Comparison of ENCODE assay signal across 8 mouse cellular contexts in genomic region chr4:155624338-155625291, GRCm38 (mm10). TPM values are rescaled to one million over a fixed set of nuclear protein-coding genes. Genes with fewer than 3 reads are reported as not detected.
DNase-seq lines count a peak whose midpoint lies in the region; ATAC-seq and TF ChIP-seq lines count a peak whose summit lies in the region.

Gene Cdk11b (plus strand): TSS chr4:155624854.

- peaks cover 1% of the 10 kb centered on the region for H3K4me1 ChIP-seq in bone marrow, adult 2 months (ENCODE audit: control insufficient read depth, insufficient read depth, low read length)
- peaks cover 11% of the 10 kb centered on the region for H3K4me1 ChIP-seq in embryonic facial prominence, embryonic 15.5 days
- peaks cover 6% of the 10 kb centered on the region; the same call in 1 of the 2 replicates for H3K4me1 ChIP-seq in limb, embryonic 14.5 days (ENCODE audit: control insufficient read depth, insufficient read depth, low read length)
- peaks cover 4% of the 10 kb centered on the region; the same call in 1 of the 2 replicates for H3K4me1 ChIP-seq in midbrain, postnatal 0 days (ENCODE audit: insufficient read depth, low read length)

- peak; percentile 100 for DNase-seq in 416B (ENCODE audit: low read depth)
- peak; percentile 94 for DNase-seq in heart, adult 8-10 months (ENCODE audit: low spot score)
- DNase-seq in kidney, adult 9 months: peak; percentile 97
- peak; percentile 98 for DNase-seq in limb, embryonic 14.5 days (ENCODE audit: low spot score)
- peak; percentile 99 for DNase-seq in midbrain, postnatal 0 days (ENCODE audit: low spot score)
- peak; percentile 87 to 91 for DNase-seq in spleen, postnatal 14 days (ENCODE audit: low spot score in 2 of 2)

- peak; percentile 100 for ATAC-seq in embryonic facial prominence, embryonic 15.5 days (ENCODE audit: insufficient number of reproducible peaks, low FRiP score, low TSS enrichment, low read depth)
- ATAC-seq in limb, embryonic 14.5 days (ENCODE audit: low FRiP score, low read depth): peak; percentile 100
- ATAC-seq in midbrain, postnatal 0 days (ENCODE audit: low FRiP score): peak; percentile 100

- peak within 1 kb of the TSS; percentile 83 for H3K4me3 ChIP-seq in bone marrow, adult 2 months (replicated peaks; ENCODE audit: control insufficient read depth, low read depth, low read length)
- peak within 1 kb of the TSS; percentile 81 for H3K4me3 ChIP-seq in embryonic facial prominence, embryonic 15.5 days (replicated peaks)
- H3K4me3 ChIP-seq in limb, embryonic 14.5 days (replicated peaks; ENCODE audit: low read length): peak within 1 kb of the TSS; percentile 86
- peak within 1 kb of the TSS; percentile 74 for H3K4me3 ChIP-seq in midbrain, postnatal 0 days (ENCODE audit: low read depth, low read length)

- H3K4me2 ChIP-seq in embryonic facial prominence, embryonic 15.5 days (replicated peaks): peak within 1 kb of the TSS; percentile 63
- peak within 1 kb of the TSS; percentile 63 for H3K4me2 ChIP-seq in limb, embryonic 14.5 days (replicated peaks; ENCODE audit: low read depth, low read length, severe bottlenecking)
- H3K4me2 ChIP-seq in midbrain, postnatal 0 days (ENCODE audit: low read depth, low read length, poor library complexity, severe bottlenecking): peak within 1 kb of the TSS; percentile 74

- WGBS in bone marrow, adult 2 months: under 1% methylated on average over 84 of the region's 84 CpGs
- WGBS in embryonic facial prominence, embryonic 15.5 days: under 1% methylated on average over 84 of the region's 84 CpGs
- under 1% methylated on average over 74 of the region's 84 CpGs for WGBS in limb, embryonic 14.5 days
- WGBS in midbrain, postnatal 0 days: under 1% methylated on average over 83 of the region's 84 CpGs

- peak within 1 kb of the TSS; percentile 95 for H3K27ac ChIP-seq in bone marrow, adult 2 months (ENCODE audit: control insufficient read depth, insufficient read depth, low read depth, low read length, poor library complexity)
- peak within 1 kb of the TSS; percentile 93 for H3K27ac ChIP-seq in embryonic facial prominence, embryonic 15.5 days (replicated peaks)
- peak within 1 kb of the TSS; percentile 92 for H3K27ac ChIP-seq in limb, embryonic 14.5 days (replicated peaks; ENCODE audit: low read depth, low read length)
- H3K27ac ChIP-seq in midbrain, postnatal 0 days (ENCODE audit: low read depth, low read length): peak within 1 kb of the TSS; percentile 86

- TF ChIP-seq CTCF in bone marrow, adult 2 months (IDR thresholded peaks at IDR 0.05; ENCODE audit: control insufficient read depth, insufficient read depth, low read length): 0 out of 2 replicates have a peak, but pooled peaks have one; percentile 2
- no peak for TF ChIP-seq CTCF in midbrain, postnatal 0 days (IDR thresholded peaks at IDR 0.05)

- TF ChIP-seq POLR2A in bone marrow, adult 2 months (IDR thresholded peaks at IDR 0.05; ENCODE audit: borderline replicate concordance, control insufficient read depth, low read depth, low read length): peak; percentile 88
- TF ChIP-seq POLR2A in limb, embryonic 14.5 days (IDR thresholded peaks at IDR 0.05; ENCODE audit: borderline replicate concordance, extremely low read depth, insufficient read depth, insufficient read length): 0 out of 2 replicates have a peak, but pooled peaks have one; percentile 74

- H3K9me3 ChIP-seq in embryonic facial prominence, embryonic 15.5 days (replicated peaks): no peaks in the 10 kb centered on the region
- no peaks in the 10 kb centered on the region for H3K9me3 ChIP-seq in limb, embryonic 14.5 days (ENCODE audit: control insufficient read depth, low read length)
- H3K9me3 ChIP-seq in midbrain, postnatal 0 days (ENCODE audit: low read length): no peaks in the 10 kb centered on the region

- no peaks in the 10 kb centered on the region for H3K27me3 ChIP-seq in embryonic facial prominence, embryonic 15.5 days
- no peaks in the 10 kb centered on the region for H3K27me3 ChIP-seq in limb, embryonic 14.5 days (ENCODE audit: control insufficient read depth, insufficient read depth, low read length)
- H3K27me3 ChIP-seq in midbrain, postnatal 0 days (ENCODE audit: insufficient read depth, low read length): no peaks in the 10 kb centered on the region

- H3K9ac ChIP-seq in embryonic facial prominence, embryonic 15.5 days: peak within 1 kb of the TSS; percentile 69
- H3K9ac ChIP-seq in limb, embryonic 14.5 days (ENCODE audit: low read depth, low read length, severe bottlenecking): peak within 1 kb of the TSS; percentile 78
- H3K9ac ChIP-seq in midbrain, postnatal 0 days (replicated peaks; ENCODE audit: low read length, poor library complexity, severe bottlenecking): peak within 1 kb of the TSS; percentile 67

- peaks cover 44% of the 10 kb centered on the region for H3K36me3 ChIP-seq in embryonic facial prominence, embryonic 15.5 days
- H3K36me3 ChIP-seq in limb, embryonic 14.5 days (ENCODE audit: control insufficient read depth, insufficient read depth, low read length): peaks cover 47% of the 10 kb centered on the region
- H3K36me3 ChIP-seq in midbrain, postnatal 0 days (ENCODE audit: insufficient read depth, low read length): peaks cover 13% of the 10 kb centered on the region

RNA-seq across cellular contexts. Expression of gene Cdk11b, which starts in this region (rescaled TPM):
- polyA plus RNA-seq in bone marrow, adult 2 months (2011; ENCODE audit: insufficient read depth, insufficient read length, low replicate concordance, missing spikeins): 132 and 202 TPM in 2 replicates
- polyA plus RNA-seq in embryonic facial prominence, embryonic 15.5 days (2015; fragmentation: Nextera tagmentation; extraction: Ambion mirVana): 62.1 and 65.6 TPM in 2 replicates
- 10 to 100 TPM; 29.2 to 37.0 (median 30.2) TPM for total RNA-seq in heart, adult 8-10 months (2022)
- 45.3 and 65.6 TPM in 2 replicates for polyA plus RNA-seq in limb, embryonic 14.5 days (2012; rRNA removed)
- 53.9 and 60.1 TPM in 2 replicates for polyA plus RNA-seq in limb, embryonic 14.5 days (2014; fragmentation: Nextera tagmentation; extraction: Ambion mirVana)
- 15.2 and 25.3 TPM in 2 replicates for total RNA-seq in midbrain, postnatal 0 days (2014; rRNA removed)
- 60.2 and 64.1 TPM in 2 replicates for polyA plus RNA-seq in midbrain, postnatal 0 days (2015; fragmentation: Nextera tagmentation; extraction: Ambion mirVana)

Comparison
In these comparisons a context has a peak if more than half of its experiments do, and no peak if none do; other contexts are left out.
1. Peak in every context shown above with its lines: DNase-seq, ATAC-seq, H3K4me3 ChIP-seq and H3K27ac ChIP-seq.